Mouse (Mus musculus): ENCODE measurements around the gene Gm4214.
"Not testable (repeated sequence)": the region's sequence is repeated elsewhere in the genome, so short reads cannot be mapped to it uniquely, and the experiment has no call there.

Gene Gm4214

DNA sequence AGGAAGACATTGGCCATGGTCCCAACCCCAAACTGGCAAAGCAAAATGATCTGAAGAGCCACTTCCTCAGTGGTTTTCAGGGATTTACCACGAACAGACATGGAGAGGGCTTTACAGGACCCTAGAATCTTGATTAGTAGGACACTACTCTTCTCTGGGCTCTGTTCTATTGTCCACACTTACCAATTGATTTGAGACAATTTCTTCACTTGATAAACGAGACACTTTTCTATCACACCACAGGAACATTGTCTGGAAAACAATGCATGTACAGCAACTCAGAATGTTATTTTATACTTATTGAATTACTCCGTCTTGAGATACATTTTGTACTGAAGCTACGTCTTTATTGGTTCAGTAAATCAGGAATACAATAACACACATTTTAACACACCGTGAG lies at the start of gene Gm4214:
Gene Gm4214 (minus strand): TSS at position 101 of the 400 bp plus-strand sequence.
- DNase-seq (ENCODE audit: low read depth, low spot score): not testable (repeated sequence)

DNA sequence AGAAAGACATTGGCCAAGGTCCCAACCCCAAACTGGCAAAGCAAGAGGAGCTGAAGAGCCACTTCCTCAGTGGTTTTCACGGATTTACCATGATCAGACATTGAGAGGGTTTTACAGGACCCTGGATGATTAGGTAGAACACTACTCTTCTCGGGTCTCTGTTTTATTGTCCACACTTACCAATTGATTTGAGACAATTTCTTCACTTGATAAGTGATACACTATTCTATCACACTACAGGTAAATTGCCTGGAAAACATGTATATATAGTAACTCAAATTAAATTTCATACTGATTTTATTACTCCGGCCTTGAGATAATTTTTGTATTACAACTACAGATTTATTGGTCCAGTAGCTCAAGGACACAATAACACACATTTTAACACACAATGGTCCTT lies 35.4 kb upstream of the Gm4214 start, which contains the start of gene Gm4216:
Gene Gm4216 (minus strand): TSS at position 101 of the 400 bp plus-strand sequence.
- DNase-seq (ENCODE audit: low read depth, low spot score): not testable (repeated sequence)

Data from CD4-positive, CD25-positive, alpha-beta regulatory T cell, adult 2 months (primary cell).